Mouse (Mus musculus): ENCODE data around the gene Lrp4. TPM values are rescaled to one million over a fixed set of nuclear protein-coding genes. Genes with fewer than 3 reads are reported as not detected.

The Lrp4 gene
- polyA plus RNA-seq, 1 experiment from 2014 or later, result 3.2 TPM

Other genes with a start within 250 kb of the Lrp4 start
- gene Ddb2, start 220.5 kb upstream of the Lrp4 start, polyA plus RNA-seq (2015; fragmentation: Nextera tagmentation; extraction: Ambion mirVana), result 7.1 and 7.4 TPM in 2 replicates
- gene Pacsin3, start 201.6 kb upstream of the Lrp4 start, polyA plus RNA-seq (2015; fragmentation: Nextera tagmentation; extraction: Ambion mirVana), result 35.4 and 38.2 TPM in 2 replicates
- 63.3 and 64.4 TPM in 2 replicates for gene Arfgap2, start 192.5 kb upstream of the Lrp4 start, polyA plus RNA-seq (2015; fragmentation: Nextera tagmentation; extraction: Ambion mirVana)
- 36.3 and 38.9 TPM in 2 replicates for gene 1110051M20Rik, start 12.8 kb upstream of the Lrp4 start, polyA plus RNA-seq (2015; fragmentation: Nextera tagmentation; extraction: Ambion mirVana)
- gene Ckap5, start 69.3 kb downstream of the Lrp4 start, polyA plus RNA-seq (2015; fragmentation: Nextera tagmentation; extraction: Ambion mirVana), result 63.1 and 66.1 TPM in 2 replicates
- 0.72 and 4.8 TPM in 2 replicates for gene F2, start 178.9 kb downstream of the Lrp4 start, polyA plus RNA-seq (2015; fragmentation: Nextera tagmentation; extraction: Ambion mirVana)
- 6.9 and 7.0 TPM in 2 replicates for gene Zfp408, start 192.3 kb downstream of the Lrp4 start, polyA plus RNA-seq (2015; fragmentation: Nextera tagmentation; extraction: Ambion mirVana)
- 136 and 145 TPM in 2 replicates for gene Arhgap1, start 192.3 kb downstream of the Lrp4 start, polyA plus RNA-seq (2015; fragmentation: Nextera tagmentation; extraction: Ambion mirVana)

Measured in heart, embryonic 13.5 days (tissue).